ENCODE assay signal across 10 mouse cellular contexts in genomic region chr2:145784964-145785363, GRCm38 (mm10).
DNase-seq lines count a peak whose midpoint lies in the region; ATAC-seq and TF ChIP-seq lines count a peak whose summit lies in the region.
"Had no signal": no experiment of that assay in that cellular context is flagged by ENCODE, and none has a peak within 500 bp of the region (broad histone marks: within the 10 kb centered on the region; RNA-seq: fewer than 3 reads in every experiment).

No protein-coding gene starts in this region.

- H3K4me2 ChIP-seq in hindbrain, embryonic 13.5 days, result no peak overlapping the region
- peak overlapping the region; percentile 60; the same call in 1 of the 2 replicates for H3K4me2 ChIP-seq in lung, postnatal 0 days (replicated peaks; ENCODE audit: low read depth, low read length)
- H3K4me2 ChIP-seq in heart, embryonic 16.5 days (ENCODE audit: low read depth, low read length), result no peak overlapping the region
- H3K4me2 ChIP-seq in stomach, embryonic 16.5 days (ENCODE audit: low read depth, low read length), result no peak overlapping the region
- H3K4me2 ChIP-seq in forebrain, postnatal 0 days (ENCODE audit: low read depth), result no peak overlapping the region

- H3K36me3 ChIP-seq in hindbrain, embryonic 10.5 days, result no peaks in the 10 kb centered on the region
- H3K36me3 ChIP-seq in hindbrain, embryonic 13.5 days, result no peaks in the 10 kb centered on the region
- no peaks in the 10 kb centered on the region for H3K36me3 ChIP-seq in lung, postnatal 0 days (ENCODE audit: insufficient read depth, low read length)
- H3K36me3 ChIP-seq in heart, embryonic 16.5 days (ENCODE audit: control insufficient read depth, insufficient read depth), result no peaks in the 10 kb centered on the region
- H3K36me3 ChIP-seq in stomach, embryonic 16.5 days (ENCODE audit: control insufficient read depth, insufficient read depth, low read length), result no peaks in the 10 kb centered on the region
- H3K36me3 ChIP-seq in forebrain, postnatal 0 days (ENCODE audit: insufficient read depth), result no peaks in the 10 kb centered on the region
- H3K36me3 ChIP-seq: midbrain, embryonic 12.5 days had no signal

- H3K27ac ChIP-seq in hindbrain, embryonic 10.5 days, result peak overlapping the region; percentile 84; the same call in 1 of the 2 replicates
- no peak overlapping the region for H3K27ac ChIP-seq in hindbrain, embryonic 13.5 days
- peak overlapping the region; percentile 87 for H3K27ac ChIP-seq in lung, postnatal 0 days (ENCODE audit: low read length)
- H3K27ac ChIP-seq in heart, embryonic 16.5 days (ENCODE audit: low read length), result peak overlapping the region; percentile 50; the same call in 1 of the 2 replicates
- H3K27ac ChIP-seq in stomach, embryonic 16.5 days (ENCODE audit: low read length), result peak overlapping the region; percentile 78
- no peak overlapping the region for H3K27ac ChIP-seq in forebrain, postnatal 0 days (ENCODE audit: low read depth, low read length)
- H3K27ac ChIP-seq: midbrain, embryonic 12.5 days had no signal

- no peak overlapping the region for H3K9ac ChIP-seq in hindbrain, embryonic 13.5 days
- H3K9ac ChIP-seq in lung, postnatal 0 days (replicated peaks; ENCODE audit: low read depth), result no peak overlapping the region
- no peak overlapping the region for H3K9ac ChIP-seq in heart, embryonic 16.5 days (ENCODE audit: low read length)
- H3K9ac ChIP-seq in stomach, embryonic 16.5 days (ENCODE audit: low read length), result no peak overlapping the region
- no peak overlapping the region for H3K9ac ChIP-seq in forebrain, postnatal 0 days
- H3K9ac ChIP-seq: midbrain, embryonic 12.5 days had no signal

- peaks cover 34% of the 10 kb centered on the region for H3K4me1 ChIP-seq in hindbrain, embryonic 10.5 days (replicated peaks)
- H3K4me1 ChIP-seq in hindbrain, embryonic 13.5 days (replicated peaks), result peaks cover 23% of the 10 kb centered on the region
- H3K4me1 ChIP-seq in lung, postnatal 0 days (ENCODE audit: insufficient read depth, low read depth, low read length), result peaks cover 16% of the 10 kb centered on the region; the same call in 1 of the 2 replicates
- H3K4me1 ChIP-seq in heart, embryonic 16.5 days (ENCODE audit: control insufficient read depth, insufficient read depth, low read length), result peaks cover 22% of the 10 kb centered on the region
- H3K4me1 ChIP-seq in stomach, embryonic 16.5 days (ENCODE audit: control insufficient read depth, insufficient read depth, low read length), result peaks cover 37% of the 10 kb centered on the region
- 0 out of 2 replicates have a peak, but pooled peaks cover 14% of the 10 kb centered on the region for H3K4me1 ChIP-seq in forebrain, postnatal 0 days (ENCODE audit: insufficient read depth)

- no peak for ATAC-seq in hindbrain, embryonic 13.5 days (ENCODE audit: low FRiP score)
- ATAC-seq in lung, postnatal 0 days, result no peak
- ATAC-seq in heart, embryonic 16.5 days (replicated peaks; ENCODE audit: extremely low read depth, insufficient read depth, low FRiP score), result no peak
- ATAC-seq in stomach, embryonic 16.5 days (ENCODE audit: insufficient read depth, low FRiP score), result peak; percentile 17; the same call in 1 of the 2 replicates
- ATAC-seq in forebrain, postnatal 0 days, result no peak

- H3K27me3 ChIP-seq in hindbrain, embryonic 10.5 days (ENCODE audit: insufficient read depth, poor library complexity, severe bottlenecking), result 0 out of 2 replicates have a peak, but pooled peaks cover 2% of the 10 kb centered on the region
- no peaks in the 10 kb centered on the region for H3K27me3 ChIP-seq in hindbrain, embryonic 13.5 days
- H3K27me3 ChIP-seq in lung, postnatal 0 days (replicated peaks; ENCODE audit: insufficient read depth, low read length), result no peaks in the 10 kb centered on the region
- no peaks in the 10 kb centered on the region for H3K27me3 ChIP-seq in heart, embryonic 16.5 days (ENCODE audit: control insufficient read depth, insufficient read depth, low read length)
- no peaks in the 10 kb centered on the region for H3K27me3 ChIP-seq in stomach, embryonic 16.5 days (ENCODE audit: control insufficient read depth, insufficient read depth, low read length)
- H3K27me3 ChIP-seq in forebrain, postnatal 0 days (ENCODE audit: insufficient read depth, low read length), result no peaks in the 10 kb centered on the region

- no peak for TF ChIP-seq EP300 in lung, postnatal 0 days (IDR thresholded peaks at IDR 0.05)

- H3K4me3 ChIP-seq in hindbrain, embryonic 10.5 days, result no peak overlapping the region
- H3K4me3 ChIP-seq in hindbrain, embryonic 13.5 days, result no peak overlapping the region
- H3K4me3 ChIP-seq in lung, postnatal 0 days (ENCODE audit: low read depth, low read length), result no peak overlapping the region
- H3K4me3 ChIP-seq in heart, embryonic 16.5 days (ENCODE audit: low read length), result no peak overlapping the region
- H3K4me3 ChIP-seq in stomach, embryonic 16.5 days (replicated peaks; ENCODE audit: low read length), result no peak overlapping the region
- no peak overlapping the region for H3K4me3 ChIP-seq in forebrain, postnatal 0 days (ENCODE audit: low read depth, low read length)
- H3K4me3 ChIP-seq: erythroblast, embryonic 14.5 days; midbrain, embryonic 12.5 days had no signal

- TF ChIP-seq CTCF in lung, postnatal 0 days (IDR thresholded peaks at IDR 0.05), result no peak
- TF ChIP-seq CTCF in forebrain, postnatal 0 days (IDR thresholded peaks at IDR 0.05; ENCODE audit: low read depth), result no peak

- no peak for DNase-seq in hindbrain, embryonic 10.5 days (ENCODE audit: low spot score)
- DNase-seq in lung, postnatal 0 days (ENCODE audit: low spot score), result no peak
- DNase-seq in lung, postnatal 10 days, result no peak
- DNase-seq in forebrain, postnatal 0 days, result no peak
- no peak for DNase-seq in frontal cortex, postnatal 14 days (ENCODE audit: low spot score in 2 of 2)

- no peaks in the 10 kb centered on the region for H3K9me3 ChIP-seq in hindbrain, embryonic 10.5 days
- no peaks in the 10 kb centered on the region for H3K9me3 ChIP-seq in hindbrain, embryonic 13.5 days
- H3K9me3 ChIP-seq in lung, postnatal 0 days (ENCODE audit: low read length), result no peaks in the 10 kb centered on the region
- no peaks in the 10 kb centered on the region for H3K9me3 ChIP-seq in heart, embryonic 16.5 days (replicated peaks; ENCODE audit: control insufficient read depth, low read length)
- no peaks in the 10 kb centered on the region for H3K9me3 ChIP-seq in stomach, embryonic 16.5 days (replicated peaks; ENCODE audit: control insufficient read depth, low read length)
- H3K9me3 ChIP-seq in forebrain, postnatal 0 days (ENCODE audit: low read length), result no peaks in the 10 kb centered on the region
- H3K9me3 ChIP-seq: midbrain, embryonic 12.5 days had no signal

- 82% methylated on average over 1 of the region's 1 CpGs for WGBS in hindbrain, embryonic 10.5 days
- WGBS in hindbrain, embryonic 13.5 days, result 70% methylated on average over 1 of the region's 1 CpGs
- WGBS in lung, postnatal 0 days, result 46% methylated on average over 1 of the region's 1 CpGs
- 63% methylated on average over 1 of the region's 1 CpGs for WGBS in heart, embryonic 16.5 days
- 67% methylated on average over 1 of the region's 1 CpGs for WGBS in stomach, embryonic 16.5 days
- WGBS in forebrain, postnatal 0 days, result 93% methylated on average over 1 of the region's 1 CpGs

Comparison
In these comparisons a context has a peak if more than half of its experiments do, and no peak if none do; other contexts are left out.
1. H3K27ac ChIP-seq: peak in hindbrain, embryonic 10.5 days (single experiment), lung, postnatal 0 days (single experiment), heart, embryonic 16.5 days (single experiment) and stomach, embryonic 16.5 days (single experiment); none in hindbrain, embryonic 13.5 days (single experiment) and forebrain, postnatal 0 days (single experiment).